8 mouse cellular contexts compared by ENCODE assay signal in genomic region chr3:88950576-88951326, GRCm38 (mm10). TPM values are rescaled to one million over a fixed set of nuclear protein-coding genes. Genes with fewer than 3 reads are reported as not detected.
DNase-seq lines count a peak whose midpoint lies in the region; ATAC-seq and TF ChIP-seq lines count a peak whose summit lies in the region.

Gene Ash1l, plus strand, starts transcription at chr3:88950622.
Gene Dap3, minus strand, starts transcription at chr3:88951181.

- H3K4me3 ChIP-seq in hindbrain, embryonic 10.5 days: peak within 1 kb of the TSS; percentile 97
- peak within 1 kb of the TSS; percentile 92 for H3K4me3 ChIP-seq in lung, postnatal 0 days (ENCODE audit: low read depth, low read length)

- H3K27me3 ChIP-seq in hindbrain, embryonic 10.5 days (ENCODE audit: insufficient read depth, poor library complexity, severe bottlenecking): no peaks in the 10 kb centered on the region
- no peaks in the 10 kb centered on the region for H3K27me3 ChIP-seq in lung, postnatal 0 days (replicated peaks; ENCODE audit: insufficient read depth, low read length)

- no peaks in the 10 kb centered on the region for H3K9me3 ChIP-seq in hindbrain, embryonic 10.5 days
- H3K9me3 ChIP-seq in lung, postnatal 0 days (ENCODE audit: low read length): no peaks in the 10 kb centered on the region

- H3K27ac ChIP-seq in hindbrain, embryonic 10.5 days: peak within 1 kb of the TSS; percentile 100
- peak within 1 kb of the TSS; percentile 99 for H3K27ac ChIP-seq in lung, postnatal 0 days (ENCODE audit: low read length)

- DNase-seq in Muller cell, postnatal 12 days (ENCODE audit: inconsistent ontology term): peak; percentile 88
- DNase-seq in cerebellum, adult 18-20 months: peak; percentile 76 to 84
- peak; percentile 23 to 65 for DNase-seq in frontal cortex, adult 2 months (ENCODE audit: extremely low spot score in 1 of 2, low spot score in 1 of 2)
- peak; percentile 86 for DNase-seq in hindbrain, embryonic 10.5 days (ENCODE audit: low spot score)
- peak; percentile 80 to 82 for DNase-seq in layer of hippocampus, postnatal 10 days (ENCODE audit: low spot score in 2 of 2)
- DNase-seq in lung, postnatal 0 days (ENCODE audit: low spot score): peak; percentile 92
- peak; percentile 69 for DNase-seq in ovary, postnatal 14 days (ENCODE audit: low spot score)
- DNase-seq in thymus, postnatal 36 days: peak; percentile 83

- peaks cover 44% of the 10 kb centered on the region for H3K4me1 ChIP-seq in hindbrain, embryonic 10.5 days (replicated peaks)
- 0 out of 2 replicates have a peak, but pooled peaks cover 2% of the 10 kb centered on the region for H3K4me1 ChIP-seq in lung, postnatal 0 days (ENCODE audit: insufficient read depth, low read depth, low read length)

- H3K9ac ChIP-seq in lung, postnatal 0 days (replicated peaks; ENCODE audit: low read depth): peak within 1 kb of the TSS; percentile 98

- H3K36me3 ChIP-seq in hindbrain, embryonic 10.5 days: no peaks in the 10 kb centered on the region
- no peaks in the 10 kb centered on the region for H3K36me3 ChIP-seq in lung, postnatal 0 days (ENCODE audit: insufficient read depth, low read length)

- peak; percentile 68 for TF ChIP-seq CTCF in lung, postnatal 0 days (IDR thresholded peaks at IDR 0.05)

- TF ChIP-seq EP300 in lung, postnatal 0 days (IDR thresholded peaks at IDR 0.05): no peak

- peak; percentile 76 for ATAC-seq in lung, postnatal 0 days

- WGBS in hindbrain, embryonic 10.5 days: under 1% methylated on average over 50 of the region's 64 CpGs
- 1% methylated on average over 38 of the region's 64 CpGs for WGBS in lung, postnatal 0 days

- peak within 1 kb of the TSS; percentile 72 for H3K4me2 ChIP-seq in lung, postnatal 0 days (replicated peaks; ENCODE audit: low read depth, low read length)

RNA-seq across cellular contexts. Expression of gene Ash1l, which starts in this region (rescaled TPM):
- polyA plus RNA-seq in frontal cortex, adult 2 months (2012; rRNA removed): 31.4 and 33.0 TPM in 2 replicates
- polyA plus RNA-seq in hindbrain, embryonic 10.5 days (2016; fragmentation: Nextera tagmentation; extraction: Ambion mirVana): 12.3 and 12.9 TPM in 2 replicates
- total RNA-seq in layer of hippocampus, postnatal 10 days (2021): 10 to 100 TPM; 61.2 to 61.5 TPM
- polyA plus RNA-seq in lung, postnatal 0 days (2015; fragmentation: Nextera tagmentation; extraction: Ambion mirVana): 11.9 and 15.0 TPM in 2 replicates

RNA-seq across cellular contexts. Expression of gene Dap3, which starts in this region (rescaled TPM):
- 114 and 120 TPM in 2 replicates for polyA plus RNA-seq in frontal cortex, adult 2 months (2012; rRNA removed)
- polyA plus RNA-seq in hindbrain, embryonic 10.5 days (2016; fragmentation: Nextera tagmentation; extraction: Ambion mirVana): 132 and 142 TPM in 2 replicates
- 100 to 1,000 TPM in 1 of 2 experiments, 10 to 100 TPM in 1; 100.0 to 115 TPM for total RNA-seq in layer of hippocampus, postnatal 10 days (2021)
- 64.6 and 66.3 TPM in 2 replicates for polyA plus RNA-seq in lung, postnatal 0 days (2015; fragmentation: Nextera tagmentation; extraction: Ambion mirVana)

Comparison
In these comparisons a context has a peak if more than half of its experiments do, and no peak if none do; other contexts are left out.
1. Peak in every context shown above with its lines: DNase-seq, ATAC-seq, H3K4me3 ChIP-seq and H3K27ac ChIP-seq.